Mouse (Mus musculus) brown adipose tissue, adult 24 weeks (tissue): ENCODE data around the gene Dguok. TPM values are rescaled to one million over a fixed set of nuclear protein-coding genes. Genes with fewer than 3 reads are reported as not detected.

Source experiments
- H3K27ac ChIP-seq: fragments of 200-500 bp; replicated peaks from 2 replicates; pipeline ENCODE4 v1.5.1; 2012; ENCODE audit warnings: low read depth, mild to moderate bottlenecking, low read length
- H3K4me1 ChIP-seq: fragments of 200-500 bp; 2 replicates; pipeline ENCODE4 v1.6.1; 2012; ENCODE audit warnings: low read length, mixed read lengths; ENCODE audit not compliant: control insufficient read depth, insufficient read depth, insufficient read length
- H3K4me3 ChIP-seq: fragments of 200-500 bp; 2 replicates; pipeline ENCODE4 v1.5.1; 2012; ENCODE audit warnings: low read depth, mild to moderate bottlenecking, low read length, moderate library complexity; ENCODE audit not compliant: insufficient read depth
- polyA plus RNA-seq: library from polyadenylated mRNA; stranded (reverse); fragments of >200 nt; gene quantifications from 2 replicates; pipeline ENCODE4 v1.2.4, GENCODE M21; 2012; ENCODE audit not compliant: missing spikeins, insufficient read depth, insufficient read length

The Dguok gene
- 33.1 and 34.8 TPM in 2 replicates for polyA plus RNA-seq

DNA sequence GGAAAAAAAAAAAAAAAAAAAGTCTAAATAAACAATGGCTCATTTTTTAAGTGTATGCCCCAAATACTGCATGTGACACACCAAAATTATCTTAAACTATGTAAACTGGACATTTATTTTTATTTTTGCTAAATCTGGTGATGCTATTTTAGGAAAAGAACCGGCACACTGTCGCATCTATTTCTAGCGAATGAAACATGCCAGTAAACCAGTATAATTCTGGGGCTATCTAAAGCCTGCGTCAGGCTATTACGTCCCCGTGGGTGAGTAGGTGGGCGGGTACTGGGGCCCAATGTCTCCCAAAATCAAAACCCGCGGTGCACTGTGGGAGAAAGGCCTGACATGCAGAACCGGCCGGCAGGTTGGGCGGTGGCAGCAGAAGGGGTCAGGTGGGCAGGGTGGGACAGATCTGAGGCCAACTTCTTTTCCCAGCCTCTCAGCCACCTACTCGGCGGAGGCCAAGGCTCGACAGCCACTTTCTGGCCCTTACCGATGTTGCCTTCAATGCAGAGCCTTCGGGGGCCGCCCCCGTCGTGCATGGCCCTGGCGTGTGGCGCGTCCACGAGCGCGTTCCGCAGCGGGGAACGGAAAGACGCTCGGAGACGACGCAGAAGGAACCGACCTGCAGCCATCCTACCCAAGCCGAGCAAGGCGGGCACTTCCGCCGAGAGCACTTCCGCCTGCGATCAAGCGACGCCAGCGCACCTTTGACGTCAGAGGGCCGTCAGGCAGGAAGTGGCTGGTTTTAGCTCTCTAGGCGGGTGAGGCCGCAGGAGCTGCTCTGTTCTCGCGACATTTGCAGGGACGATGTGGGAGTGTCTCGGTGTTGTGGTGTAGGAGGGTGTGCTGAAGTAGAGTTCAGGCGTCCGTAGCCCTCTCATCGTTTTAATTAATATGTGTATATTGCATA is at the start of gene Dguok:
Gene Dguok (minus strand): TSS at position 712 of the 910 bp plus-strand sequence.
- Histone ChIP-seq H3K27ac (peak within 1 kb of the TSS; percentile 92), H3K4me3 (peak within 1 kb of the TSS; percentile 83)

GRCm38 (mm10) chr6:83555972-83556371 is 49.2 kb upstream of the Dguok start:
- H3K4me3 ChIP-seq: no peak overlapping the region
- no peak overlapping the region for H3K27ac ChIP-seq

More for the DNA sequence above, at the start of gene Dguok:
- H3K4me1 ChIP-seq: peaks cover 16% of the 10 kb centered on the region

DNA sequence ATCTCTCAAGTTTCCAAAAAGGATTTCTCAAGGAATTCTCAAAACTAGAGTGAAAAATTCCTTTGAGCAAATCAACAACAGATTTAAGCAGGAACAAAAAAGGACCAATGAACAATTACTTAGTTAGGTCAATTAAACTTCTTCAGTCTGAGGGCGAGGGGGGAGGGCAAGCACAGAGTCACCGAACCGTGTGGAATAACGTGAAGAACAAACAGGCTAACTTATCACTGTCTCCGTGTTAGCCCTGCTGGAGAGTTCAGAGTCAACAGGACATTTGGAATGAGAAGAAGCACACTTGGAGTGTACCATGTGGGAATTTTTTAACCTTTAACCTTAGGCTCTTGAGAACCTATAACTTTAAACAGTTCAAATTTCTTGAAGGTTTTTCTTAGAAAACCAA is 41.6 kb upstream of the Dguok start:
- Histone ChIP-seq H3K4me3 (no peak overlapping the region), H3K27ac (no peak overlapping the region), H3K4me1 (no peaks in the 10 kb centered on the region)

More at GRCm38 (mm10) chr6:83555972-83556371, 49.2 kb upstream of the Dguok start:
- no peaks in the 10 kb centered on the region for H3K4me1 ChIP-seq

DNA sequence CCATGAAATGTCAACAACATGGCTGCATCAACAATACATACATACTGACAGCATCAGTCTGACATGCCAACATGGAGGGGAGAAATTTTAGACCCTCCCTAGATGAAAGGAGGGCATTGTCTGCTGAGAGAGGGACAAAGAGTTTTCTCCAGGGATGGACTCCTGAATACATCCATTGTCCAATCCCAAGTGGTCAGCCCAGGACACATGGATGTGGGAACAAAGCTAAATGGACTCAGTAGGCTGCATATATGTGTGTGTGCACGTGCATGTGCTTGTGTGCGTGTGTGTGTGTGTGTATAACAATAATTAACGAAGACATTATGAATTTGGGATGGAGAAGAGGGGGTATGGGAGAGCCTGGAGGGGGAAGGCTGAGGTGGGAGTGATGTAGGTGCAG is 39.0 kb upstream of the Dguok start:
- Histone ChIP-seq H3K4me1 (no peaks in the 10 kb centered on the region), H3K27ac (no peak overlapping the region), H3K4me3 (no peak overlapping the region)

- no peak overlapping the region for H3K4me3 ChIP-seq
- no peaks in the 10 kb centered on the region for H3K4me1 ChIP-seq
- H3K27ac ChIP-seq: no peak overlapping the region
These were observed 35.1 kb upstream of the Dguok start for GRCm38 (mm10) chr6:83541756-83542456.

GRCm38 (mm10) chr6:83540017-83540416 is 33.2 kb upstream of the Dguok start:
- Histone ChIP-seq H3K4me3 (no peak overlapping the region), H3K4me1 (no peaks in the 10 kb centered on the region), H3K27ac (no peak overlapping the region)

DNA sequence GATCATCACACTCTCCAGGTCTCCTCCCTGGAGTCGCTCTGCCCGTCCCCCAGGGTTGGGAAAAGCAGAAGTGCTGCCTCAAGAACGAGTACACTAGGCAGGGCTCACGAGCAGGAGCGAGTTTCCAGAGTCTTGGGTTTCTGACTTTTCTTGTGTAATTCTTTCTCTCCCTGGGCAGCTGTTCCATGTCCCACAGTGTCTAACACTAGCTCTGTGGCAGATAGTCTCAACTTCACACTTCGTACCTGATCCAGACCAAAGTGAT is 30.0 kb upstream of the Dguok start:
- Histone ChIP-seq H3K27ac (no peak overlapping the region), H3K4me1 (no peaks in the 10 kb centered on the region), H3K4me3 (no peak overlapping the region)

GRCm38 (mm10) chr6:83536028-83536794 is 29.4 kb upstream of the Dguok start, which contains the start of gene Actg2:
TSS of gene Actg2 (minus strand) at chr6:83536265.
- Histone ChIP-seq H3K4me3 (no peak within 1 kb of the TSS), H3K4me1 (no peaks in the 10 kb centered on the region), H3K27ac (no peak within 1 kb of the TSS)

GRCm38 (mm10) chr6:83532608-83533007 is 25.8 kb upstream of the Dguok start:
- H3K4me1 ChIP-seq: no peaks in the 10 kb centered on the region

GRCm38 (mm10) chr6:83523194-83523593 is 16.4 kb upstream of the Dguok start:
- H3K4me1 ChIP-seq: no peaks in the 10 kb centered on the region
- no peak overlapping the region for H3K4me3 ChIP-seq
- no peak overlapping the region for H3K27ac ChIP-seq

More at GRCm38 (mm10) chr6:83532608-83533007, 25.8 kb upstream of the Dguok start:
- Histone ChIP-seq H3K4me3 (no peak overlapping the region), H3K27ac (no peak overlapping the region)

GRCm38 (mm10) chr6:83521784-83522183 is 15.0 kb upstream of the Dguok start:
- Histone ChIP-seq H3K4me1 (no peaks in the 10 kb centered on the region), H3K4me3 (no peak overlapping the region), H3K27ac (no peak overlapping the region)

- H3K27ac ChIP-seq: no peak overlapping the region
- no peaks in the 10 kb centered on the region for H3K4me1 ChIP-seq
- H3K4me3 ChIP-seq: no peak overlapping the region
These were observed 11.9 kb upstream of the Dguok start for GRCm38 (mm10) chr6:83518637-83519036.

- H3K4me1 ChIP-seq: no peaks in the 10 kb centered on the region
- H3K27ac ChIP-seq: no peak overlapping the region
- no peak overlapping the region for H3K4me3 ChIP-seq
These were observed 8.4 kb upstream of the Dguok start for GRCm38 (mm10) chr6:83515172-83515571.

DNA sequence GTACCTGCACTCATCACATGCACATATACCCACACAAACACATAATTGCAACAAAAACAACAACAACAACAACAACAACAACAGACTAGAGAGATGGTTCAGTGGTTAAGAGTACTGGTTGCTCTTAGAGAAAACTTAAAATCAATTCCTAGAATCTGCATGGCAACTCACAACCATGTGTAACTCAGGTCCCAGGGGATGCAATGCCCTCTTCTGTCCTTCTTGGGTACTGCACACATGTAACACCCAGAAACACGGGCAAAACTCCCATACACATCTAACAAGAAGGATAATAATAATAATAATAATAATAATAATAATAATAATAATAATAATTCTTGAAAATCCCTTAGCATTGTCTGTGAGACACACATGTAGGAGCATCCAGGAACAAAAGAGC is 5.7 kb upstream of the Dguok start:
- Histone ChIP-seq H3K4me3 (no peak overlapping the region), H3K4me1 (no peaks in the 10 kb centered on the region), H3K27ac (no peak overlapping the region)

GRCm38 (mm10) chr6:83510210-83510609 is 3.4 kb upstream of the Dguok start:
- H3K27ac ChIP-seq: no peak overlapping the region

More at GRCm38 (mm10) chr6:83510210-83510609, 3.4 kb upstream of the Dguok start:
- peaks cover 4% of the 10 kb centered on the region for H3K4me1 ChIP-seq
- H3K4me3 ChIP-seq: no peak overlapping the region
